Comparison of ENCODE assay signal across 25 mouse cellular contexts in the genomic region with DNA sequence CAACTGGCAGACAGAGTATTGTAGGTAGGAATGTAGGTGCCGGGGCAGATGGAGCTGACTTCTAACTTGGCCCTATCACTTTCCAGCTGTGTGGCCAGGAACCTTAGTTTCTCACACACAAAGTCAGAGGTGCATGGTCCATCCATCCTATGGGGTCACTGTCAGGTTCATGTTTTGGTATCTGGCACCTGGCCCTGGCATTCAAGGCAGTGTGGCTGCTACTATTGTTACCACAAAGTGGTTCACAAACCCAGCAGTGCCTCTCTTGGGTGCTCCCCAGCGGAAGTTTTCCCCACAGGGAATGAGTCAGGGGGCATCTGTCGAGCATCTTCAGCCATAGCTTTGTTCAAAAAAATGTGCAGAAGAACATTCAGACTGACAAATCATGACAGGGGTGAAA. TPM values are rescaled to one million over a fixed set of nuclear protein-coding genes. Genes with fewer than 3 reads are reported as not detected.
"Had no signal": no experiment of that assay in that cellular context is flagged by ENCODE, and none has a peak within 500 bp of the region (broad histone marks: within the 10 kb centered on the region; RNA-seq: fewer than 3 reads in every experiment).

No protein-coding gene starts in this region.

- H3K27me3 ChIP-seq: forebrain, embryonic 15.5 days had no signal

- H3K36me3 ChIP-seq: embryonic facial prominence, embryonic 10.5 days; embryonic facial prominence, embryonic 12.5 days; embryonic facial prominence, embryonic 13.5 days; embryonic facial prominence, embryonic 15.5 days; forebrain, embryonic 10.5 days; forebrain, embryonic 12.5 days; forebrain, embryonic 15.5 days had no signal

- H3K4me3 ChIP-seq: embryonic facial prominence, embryonic 10.5 days; embryonic facial prominence, embryonic 12.5 days; embryonic facial prominence, embryonic 13.5 days; embryonic facial prominence, embryonic 15.5 days; erythroblast, embryonic 14.5 days; forebrain, embryonic 10.5 days; forebrain, embryonic 12.5 days; forebrain, embryonic 13.5 days; forebrain, embryonic 15.5 days; gastrocnemius, adult 2 months; heart, adult 2 months had no signal

- DNase-seq: cerebellum, adult 9-10 months; cerebellum, adult 9-11 months; cerebellum, postnatal 10 days; cerebellum, postnatal 14 days; cerebellum, postnatal 25 days; cerebellum, postnatal 36 days; embryo, embryonic 11 days; forebrain, postnatal 0 days; gastrocnemius, adult 2 months; gastrocnemius, postnatal 10 days; gastrocnemius, postnatal 14 days; gastrocnemius, postnatal 25 days; gastrocnemius, postnatal 36 days; heart, adult 11 months; heart, adult 18-20 months; heart, adult 2 months had no signal

- H3K27ac ChIP-seq: embryonic facial prominence, embryonic 10.5 days; embryonic facial prominence, embryonic 12.5 days; embryonic facial prominence, embryonic 13.5 days; embryonic facial prominence, embryonic 15.5 days; forebrain, embryonic 10.5 days; forebrain, embryonic 12.5 days; forebrain, embryonic 13.5 days; forebrain, embryonic 15.5 days; gastrocnemius, adult 2 months; heart, adult 2 months had no signal

- H3K4me1 ChIP-seq: embryonic facial prominence, embryonic 12.5 days; embryonic facial prominence, embryonic 13.5 days; embryonic facial prominence, embryonic 15.5 days had no signal

- H3K4me2 ChIP-seq: embryonic facial prominence, embryonic 12.5 days; embryonic facial prominence, embryonic 13.5 days; embryonic facial prominence, embryonic 15.5 days; forebrain, embryonic 12.5 days; forebrain, embryonic 13.5 days; forebrain, embryonic 15.5 days had no signal

RNA-seq across cellular contexts. Expression of a gene that starts 29.8 kb away (rescaled TPM):
- polyA plus RNA-seq: embryonic facial prominence, embryonic 13.5 days; embryonic facial prominence, embryonic 15.5 days; erythroblast, embryonic 14.5 days; heart, adult 2 months had no signal
